Mouse (Mus musculus) neural tube, embryonic 15.5 days (tissue): ENCODE measurements around the gene Ctnnbl1. TPM values are rescaled to one million over a fixed set of nuclear protein-coding genes. Genes with fewer than 3 reads are reported as not detected.
A peak's percentile ranks its signal among the peaks of the same experiment; 100 is the strongest.

Experiments
- ATAC-seq: fragments of 200-750 bp; cut with Nextera tagmentation; 2 replicates; pipeline ENCODE4 v1.8.0; 2017; ENCODE audit warnings: mild to moderate bottlenecking, moderate TSS enrichment, moderate library complexity; ENCODE audit not compliant: low FRiP score
- H3K27ac ChIP-seq: fragments of 300-500 bp; sonication (generic); replicated peaks from 2 replicates; pipeline ENCODE4 v1.5.1; 2015; ENCODE audit warnings: mild to moderate bottlenecking, inconsistent platforms
- H3K27me3 ChIP-seq: fragments of 300-500 bp; sonication (generic); replicated peaks from 2 replicates; pipeline ENCODE4 v1.6.1; 2015; ENCODE audit warnings: inconsistent platforms
- H3K36me3 ChIP-seq: fragments of 300-500 bp; sonication (generic); 2 replicates; pipeline ENCODE4 v1.6.1; 2015; ENCODE audit warnings: inconsistent platforms
- H3K4me1 ChIP-seq: fragments of 300-500 bp; sonication (generic); 2 replicates; pipeline ENCODE4 v1.6.1; 2015; ENCODE audit warnings: inconsistent platforms
- H3K4me2 ChIP-seq: fragments of 300-500 bp; sonication (generic); 2 replicates; pipeline ENCODE4 v1.6.1; 2015; ENCODE audit warnings: inconsistent platforms, mild to moderate bottlenecking, moderate library complexity
- H3K4me3 ChIP-seq: fragments of 300-500 bp; sonication (generic); replicated peaks from 2 replicates; pipeline ENCODE4 v1.5.1; 2015; ENCODE audit warnings: mild to moderate bottlenecking, inconsistent platforms
- H3K9ac ChIP-seq: fragments of 300-500 bp; sonication (generic); replicated peaks from 2 replicates; pipeline ENCODE4 v1.6.1; 2015; ENCODE audit warnings: mild to moderate bottlenecking, inconsistent platforms
- H3K9me3 ChIP-seq: fragments of 300-500 bp; sonication (generic); replicated peaks from 2 replicates; pipeline ENCODE4 v1.6.1; 2016; ENCODE audit warnings: inconsistent platforms
- WGBS: fragments of 180-500 bp; shearing (Covaris S2); methylation state at CpG from one replicate; pipeline ENCODE4 v1.1.7; 2015; ENCODE audit warnings: mixed read lengths; 5-methylcytosine and 5-hydroxymethylcytosine counted together
- polyA plus RNA-seq: library from polyadenylated mRNA; unstranded; fragments of >200 nt; fragmentation: Nextera tagmentation; extraction: Ambion mirVana; gene quantifications from 2 replicates; pipeline ENCODE4 v1.2.1, GENCODE M21; 2015

Gene Ctnnbl1
- polyA plus RNA-seq, 1 experiment from 2014 or later = 51.3 TPM

GRCm38 (mm10) chr2:157897131-157897530, 159.9 kb downstream of the Ctnnbl1 start:
- Histone ChIP-seq H3K9ac (no peak overlapping the region), H3K27ac (no peak overlapping the region), H3K27me3 (no peaks in the 10 kb centered on the region), H3K4me2 (no peak overlapping the region), H3K9me3 (no peaks in the 10 kb centered on the region), H3K4me1 (peaks cover 13% of the 10 kb centered on the region), H3K36me3 (no peaks in the 10 kb centered on the region), H3K4me3 (no peak overlapping the region)
- 70% methylated on average over 4 of the region's 4 CpGs for WGBS
- ATAC-seq = no peak

- H3K27me3 ChIP-seq = peaks cover 20% of the 10 kb centered on the region; the same call in 1 of the 2 replicates
- H3K27ac ChIP-seq = peak overlapping the region; percentile 63
- peak overlapping the region; percentile 30; the same call in 1 of the 2 replicates for H3K9ac ChIP-seq
- peaks cover 59% of the 10 kb centered on the region for H3K4me1 ChIP-seq
- WGBS = 1% methylated on average over 16 of the region's 16 CpGs
- H3K4me3 ChIP-seq = peak overlapping the region; percentile 69
- H3K9me3 ChIP-seq = no peaks in the 10 kb centered on the region
- H3K36me3 ChIP-seq = no peaks in the 10 kb centered on the region
- H3K4me2 ChIP-seq = peak overlapping the region; percentile 87
- ATAC-seq = no peak
Measured at GRCm38 (mm10) chr2:157913204-157913636, 176.0 kb downstream of the Ctnnbl1 start.

- ATAC-seq = peak; percentile 49; the same call in 1 of the 2 replicates
- peaks cover 64% of the 10 kb centered on the region for H3K4me1 ChIP-seq
- H3K9me3 ChIP-seq = no peaks in the 10 kb centered on the region
- peak overlapping the region; percentile 87 for H3K4me2 ChIP-seq
- 12% methylated on average over 4 of the region's 4 CpGs for WGBS
- peaks cover 20% of the 10 kb centered on the region; the same call in 1 of the 2 replicates for H3K27me3 ChIP-seq
- peak overlapping the region; percentile 30; the same call in 1 of the 2 replicates for H3K9ac ChIP-seq
- peak overlapping the region; percentile 63 for H3K27ac ChIP-seq
- no peaks in the 10 kb centered on the region for H3K36me3 ChIP-seq
- peak overlapping the region; percentile 69 for H3K4me3 ChIP-seq
Measured at GRCm38 (mm10) chr2:157913705-157914104, 176.5 kb downstream of the Ctnnbl1 start.

GRCm38 (mm10) chr2:157914105-157914764, 177.0 kb downstream of the Ctnnbl1 start, which contains the start of gene Vstm2l:
TSS of gene Vstm2l (plus strand) at chr2:157914653.
- Histone ChIP-seq H3K27me3 (peaks cover 20% of the 10 kb centered on the region; the same call in 1 of the 2 replicates), H3K36me3 (no peaks in the 10 kb centered on the region), H3K9ac (peak within 1 kb of the TSS; percentile 75), H3K9me3 (no peaks in the 10 kb centered on the region), H3K4me2 (peak within 1 kb of the TSS; percentile 87), H3K4me1 (peaks cover 69% of the 10 kb centered on the region), H3K4me3 (peak within 1 kb of the TSS; percentile 69), H3K27ac (peak within 1 kb of the TSS; percentile 91)
- 3% methylated on average over 53 of the region's 62 CpGs for WGBS
- peak; percentile 32; the same call in 1 of the 2 replicates for ATAC-seq

GRCm38 (mm10) chr2:157914889-157915517, 177.8 kb downstream of the Ctnnbl1 start:
- peak overlapping the region; percentile 75 for H3K9ac ChIP-seq
- H3K4me1 ChIP-seq = peaks cover 77% of the 10 kb centered on the region
- H3K4me2 ChIP-seq = peak overlapping the region; percentile 87
- no peaks in the 10 kb centered on the region for H3K9me3 ChIP-seq
- 25% methylated on average over 43 of the region's 43 CpGs for WGBS
- H3K27me3 ChIP-seq = peaks cover 20% of the 10 kb centered on the region; the same call in 1 of the 2 replicates
- peak; percentile 23; the same call in 1 of the 2 replicates for ATAC-seq
- H3K4me3 ChIP-seq = peak overlapping the region; percentile 69
- no peaks in the 10 kb centered on the region for H3K36me3 ChIP-seq
- H3K27ac ChIP-seq = peak overlapping the region; percentile 91

GRCm38 (mm10) chr2:157918529-157918928, 181.3 kb downstream of the Ctnnbl1 start:
- Histone ChIP-seq H3K4me2 (peak overlapping the region; percentile 87), H3K27ac (no peak overlapping the region; the same call in 1 of the 2 replicates), H3K27me3 (peaks cover 20% of the 10 kb centered on the region; the same call in 1 of the 2 replicates), H3K9ac (0 out of 2 replicates have a peak overlapping the region, but pooled peaks have one; percentile 8), H3K4me1 (peaks cover 88% of the 10 kb centered on the region), H3K9me3 (no peaks in the 10 kb centered on the region), H3K36me3 (no peaks in the 10 kb centered on the region), H3K4me3 (peak overlapping the region; percentile 21)
- ATAC-seq = no peak
- WGBS = 9% methylated on average over 10 of the region's 10 CpGs

- Histone ChIP-seq H3K4me1 (peaks cover 87% of the 10 kb centered on the region), H3K36me3 (no peaks in the 10 kb centered on the region), H3K4me2 (peak overlapping the region; percentile 87), H3K27me3 (no peaks in the 10 kb centered on the region), H3K4me3 (no peak overlapping the region), H3K9ac (no peak overlapping the region), H3K27ac (0 out of 2 replicates have a peak overlapping the region, but pooled peaks have one; percentile 45), H3K9me3 (no peaks in the 10 kb centered on the region)
- 55% methylated on average over 7 of the region's 7 CpGs for WGBS
- ATAC-seq = no peak
Measured at GRCm38 (mm10) chr2:157921551-157921950, 184.3 kb downstream of the Ctnnbl1 start.

- Histone ChIP-seq H3K36me3 (no peaks in the 10 kb centered on the region), H3K27me3 (no peaks in the 10 kb centered on the region), H3K27ac (peak overlapping the region; percentile 49), H3K9ac (0 out of 2 replicates have a peak overlapping the region, but pooled peaks have one; percentile 11), H3K4me3 (no peak overlapping the region), H3K9me3 (no peaks in the 10 kb centered on the region), H3K4me1 (peaks cover 87% of the 10 kb centered on the region), H3K4me2 (peak overlapping the region; percentile 87)
- 4% methylated on average over 7 of the region's 7 CpGs for WGBS
- no peak for ATAC-seq
Measured at GRCm38 (mm10) chr2:157923406-157923805, 186.2 kb downstream of the Ctnnbl1 start.

GRCm38 (mm10) chr2:157924504-157924903, 187.3 kb downstream of the Ctnnbl1 start:
- 77% methylated on average over 5 of the region's 5 CpGs for WGBS

GRCm38 (mm10) chr2:157926502-157926901, 189.3 kb downstream of the Ctnnbl1 start:
- 0 out of 2 replicates have a peak overlapping the region, but pooled peaks have one; percentile 4 for H3K4me2 ChIP-seq
- no peak overlapping the region for H3K4me3 ChIP-seq
- H3K9me3 ChIP-seq = no peaks in the 10 kb centered on the region
- ATAC-seq = no peak
- peaks cover 72% of the 10 kb centered on the region for H3K4me1 ChIP-seq
- no peak overlapping the region for H3K9ac ChIP-seq
- 23% methylated on average over 7 of the region's 7 CpGs for WGBS
- H3K27me3 ChIP-seq = no peaks in the 10 kb centered on the region
- no peaks in the 10 kb centered on the region for H3K36me3 ChIP-seq
- H3K27ac ChIP-seq = peak overlapping the region; percentile 65

More at GRCm38 (mm10) chr2:157924504-157924903, 187.3 kb downstream of the Ctnnbl1 start:
- no peaks in the 10 kb centered on the region for H3K27me3 ChIP-seq
- no peak overlapping the region for H3K9ac ChIP-seq
- H3K4me2 ChIP-seq = no peak overlapping the region
- ATAC-seq = no peak
- no peaks in the 10 kb centered on the region for H3K9me3 ChIP-seq
- peaks cover 84% of the 10 kb centered on the region for H3K4me1 ChIP-seq
- H3K27ac ChIP-seq = no peak overlapping the region
- no peak overlapping the region for H3K4me3 ChIP-seq
- H3K36me3 ChIP-seq = no peaks in the 10 kb centered on the region

GRCm38 (mm10) chr2:157926927-157927326, 189.7 kb downstream of the Ctnnbl1 start:
- H3K4me2 ChIP-seq = peak overlapping the region; percentile 34; the same call in 1 of the 2 replicates
- H3K36me3 ChIP-seq = no peaks in the 10 kb centered on the region
- no peak overlapping the region for H3K9ac ChIP-seq
- no peaks in the 10 kb centered on the region for H3K9me3 ChIP-seq
- H3K27me3 ChIP-seq = no peaks in the 10 kb centered on the region
- no peak for ATAC-seq
- peaks cover 67% of the 10 kb centered on the region for H3K4me1 ChIP-seq
- peak overlapping the region; percentile 65 for H3K27ac ChIP-seq
- WGBS = 31% methylated on average over 3 of the region's 3 CpGs
- no peak overlapping the region for H3K4me3 ChIP-seq
